ENCODE assay signal across 24 mouse cellular contexts in genomic region chr13:89595105-89595504, GRCm38 (mm10). TPM values are rescaled to one million over a fixed set of nuclear protein-coding genes. Genes with fewer than 3 reads are reported as not detected.
DNase-seq lines count a peak whose midpoint lies in the region; ATAC-seq and TF ChIP-seq lines count a peak whose summit lies in the region.
"Had no signal": no experiment of that assay in that cellular context is flagged by ENCODE, and none has a peak within 500 bp of the region (broad histone marks: within the 10 kb centered on the region; RNA-seq: fewer than 3 reads in every experiment).

No protein-coding gene starts in this region.

- 34% methylated on average over 4 of the region's 4 CpGs for WGBS in midbrain, embryonic 12.5 days
- WGBS in midbrain, embryonic 13.5 days: 20% methylated on average over 4 of the region's 4 CpGs
- 39% methylated on average over 4 of the region's 4 CpGs for WGBS in hindbrain, embryonic 16.5 days

- DNase-seq in embryo, embryonic 10.5 days (ENCODE audit: low spot score): peak; percentile 20
- no peak for DNase-seq in embryo, embryonic 9.5 days (ENCODE audit: extremely low spot score)
- peak in 1 of 2 experiments; percentile 13 for DNase-seq in layer of hippocampus, adult 2 months (ENCODE audit: low spot score in 2 of 2)
- no peak for DNase-seq in layer of hippocampus, adult 8-10 months (ENCODE audit: low spot score in 2 of 2)
- DNase-seq: adrenal gland, adult 8-10 months; adrenal gland, postnatal 36 days; B cell, adult 2 months; cerebellum, adult 11-12 months; cerebellum, adult 9-10 months; cerebellum, postnatal 25 days; forebrain, postnatal 0 days; gastrocnemius, postnatal 36 days; heart, adult 11 months; heart, postnatal 36 days had no signal

- no peaks in the 10 kb centered on the region for H3K36me3 ChIP-seq in midbrain, embryonic 12.5 days
- no peaks in the 10 kb centered on the region for H3K36me3 ChIP-seq in midbrain, embryonic 13.5 days
- H3K36me3 ChIP-seq in hindbrain, embryonic 16.5 days (ENCODE audit: control insufficient read depth, insufficient read depth, low read length): no peaks in the 10 kb centered on the region
- H3K36me3 ChIP-seq: embryonic facial prominence, embryonic 12.5 days; forebrain, embryonic 12.5 days; G1E; hindbrain, embryonic 15.5 days had no signal

- no peaks in the 10 kb centered on the region for H3K27me3 ChIP-seq in midbrain, embryonic 12.5 days
- 0 out of 2 replicates have a peak, but pooled peaks cover 7% of the 10 kb centered on the region for H3K27me3 ChIP-seq in midbrain, embryonic 13.5 days
- H3K27me3 ChIP-seq in hindbrain, embryonic 16.5 days (replicated peaks; ENCODE audit: control insufficient read depth, insufficient read depth, low read length): no peaks in the 10 kb centered on the region
- H3K27me3 ChIP-seq: embryonic facial prominence, embryonic 12.5 days; forebrain, embryonic 12.5 days; heart, embryonic 13.5 days; hindbrain, embryonic 15.5 days had no signal

- H3K4me3 ChIP-seq in layer of hippocampus, adult 2 months: no peak overlapping the region
- H3K4me3 ChIP-seq in midbrain, embryonic 12.5 days: no peak overlapping the region
- H3K4me3 ChIP-seq in midbrain, embryonic 13.5 days (replicated peaks): no peak overlapping the region
- H3K4me3 ChIP-seq in hindbrain, embryonic 16.5 days (ENCODE audit: low read length): no peak overlapping the region
- H3K4me3 ChIP-seq: embryonic facial prominence, embryonic 12.5 days; forebrain, embryonic 12.5 days; heart, embryonic 13.5 days; hindbrain, embryonic 15.5 days had no signal

- peaks cover 4% of the 10 kb centered on the region; the same call in 1 of the 2 replicates for H3K9me3 ChIP-seq in midbrain, embryonic 12.5 days
- H3K9me3 ChIP-seq in midbrain, embryonic 13.5 days: peaks cover 6% of the 10 kb centered on the region; the same call in 1 of the 2 replicates
- H3K9me3 ChIP-seq in hindbrain, embryonic 16.5 days (ENCODE audit: control insufficient read depth, low read length): peaks cover 3% of the 10 kb centered on the region; the same call in 1 of the 2 replicates
- H3K9me3 ChIP-seq: forebrain, embryonic 12.5 days; G1E had no signal

- no peak overlapping the region for H3K4me2 ChIP-seq in midbrain, embryonic 12.5 days (replicated peaks)
- H3K4me2 ChIP-seq in midbrain, embryonic 13.5 days (replicated peaks): no peak overlapping the region
- H3K4me2 ChIP-seq in hindbrain, embryonic 16.5 days (ENCODE audit: low read length): no peak overlapping the region
- H3K4me2 ChIP-seq: embryonic facial prominence, embryonic 12.5 days; forebrain, embryonic 12.5 days; heart, embryonic 13.5 days; hindbrain, embryonic 15.5 days had no signal

- H3K27ac ChIP-seq in layer of hippocampus, adult 2 months: peak overlapping the region; percentile 73
- no peak overlapping the region for H3K27ac ChIP-seq in midbrain, embryonic 12.5 days (replicated peaks)
- no peak overlapping the region for H3K27ac ChIP-seq in midbrain, embryonic 13.5 days
- H3K27ac ChIP-seq in hindbrain, embryonic 16.5 days (ENCODE audit: low read depth, low read length): no peak overlapping the region
- H3K27ac ChIP-seq: embryonic facial prominence, embryonic 12.5 days; forebrain, embryonic 12.5 days; heart, embryonic 13.5 days; hindbrain, embryonic 15.5 days had no signal

- peak; percentile 81; the same call in 1 of the 2 replicates for ATAC-seq in midbrain, embryonic 12.5 days (ENCODE audit: low FRiP score, low read depth)
- ATAC-seq in midbrain, embryonic 13.5 days: no peak
- no peak for ATAC-seq in hindbrain, embryonic 16.5 days
- ATAC-seq: CD4-positive, CD25-positive, alpha-beta regulatory T cell, adult 4 months; forebrain, postnatal 0 days; inflammation-experienced regulatory T-cells, adult 6 months had no signal

- H3K9ac ChIP-seq in midbrain, embryonic 12.5 days (replicated peaks): no peak overlapping the region
- H3K9ac ChIP-seq in midbrain, embryonic 13.5 days (replicated peaks): no peak overlapping the region
- no peak overlapping the region for H3K9ac ChIP-seq in hindbrain, embryonic 16.5 days (ENCODE audit: low read depth, low read length)
- H3K9ac ChIP-seq: embryonic facial prominence, embryonic 12.5 days; forebrain, embryonic 12.5 days; forebrain, postnatal 0 days; heart, embryonic 13.5 days; hindbrain, embryonic 15.5 days had no signal

- no peak for TF ChIP-seq CTCF in layer of hippocampus, adult 2 months (conservative IDR thresholded peaks at IDR 0.05)

- H3K4me1 ChIP-seq in midbrain, embryonic 12.5 days: no peaks in the 10 kb centered on the region
- H3K4me1 ChIP-seq in midbrain, embryonic 13.5 days (replicated peaks): no peaks in the 10 kb centered on the region
- no peaks in the 10 kb centered on the region for H3K4me1 ChIP-seq in hindbrain, embryonic 16.5 days (ENCODE audit: control insufficient read depth, insufficient read depth, low read depth, low read length)
- H3K4me1 ChIP-seq: embryonic facial prominence, embryonic 12.5 days; forebrain, embryonic 12.5 days; heart, embryonic 13.5 days; hindbrain, embryonic 15.5 days had no signal

RNA-seq across cellular contexts. Expression of gene Hapln1, which starts 55.5 kb away (rescaled TPM):
- total RNA-seq in layer of hippocampus, adult 2 months (2021): 10 to 100 TPM; 33.1 to 33.4 TPM
- total RNA-seq in layer of hippocampus, adult 8-10 months (2022): 10 to 100 TPM; 26.1 to 34.6 (median 33.0) TPM
- 7.5 and 10.8 TPM in 2 replicates for polyA plus RNA-seq in midbrain, embryonic 12.5 days (2016; fragmentation: Nextera tagmentation; extraction: Ambion mirVana)
- polyA plus RNA-seq in midbrain, embryonic 13.5 days (2015; fragmentation: Nextera tagmentation; extraction: Ambion mirVana): 0.75 and 0.86 TPM in 2 replicates
- 1.3 and 2.0 TPM in 2 replicates for polyA plus RNA-seq in hindbrain, embryonic 16.5 days (2015; fragmentation: Nextera tagmentation; extraction: Ambion mirVana)
- polyA plus RNA-seq: CD4-positive, CD25-positive, alpha-beta regulatory T cell, adult 4 months; G1E had no signal
